Mouse (Mus musculus) MEL (cell line): Measurements from ENCODE around the gene Wdr64. TPM values are rescaled to one million over a fixed set of nuclear protein-coding genes. Genes with fewer than 3 reads are reported as not detected.
A peak's percentile ranks its signal among the peaks of the same experiment; 100 is the strongest.

Source experiments
- DNase-seq: peaks from one replicate; pipeline ENCODE4 v3.0.0; 2011; ENCODE audit warnings: low read depth, low spot score
- H3K27ac ChIP-seq: 2 replicates; pipeline ENCODE4 v1.5.1; 2012; ENCODE audit warnings: low read depth, mild to moderate bottlenecking, control low read depth, low read length, moderate library complexity; ENCODE audit not compliant: control insufficient read depth
- H3K27me3 ChIP-seq, 2 experiments: fragments of 150-350 bp in 1 of 2; sonication (generic) in 1 of 2; 2 replicates each; pipeline ENCODE4 v1.6.1; 2012; ENCODE audit warnings: low read length in 2 of 2, mild to moderate bottlenecking in 2 of 2, improper control_type of control experiment in 1 of 2, moderate library complexity in 1 of 2; ENCODE audit not compliant: insufficient read depth in 2 of 2, control insufficient read depth in 1 of 2
- H3K36me3 ChIP-seq, 2 experiments: 2 replicates each; pipeline ENCODE4 v1.6.1; 2012 to 2014; ENCODE audit warnings: low read length in 2 of 2, improper control_type of control experiment in 1 of 2, inconsistent platforms in 1 of 2, mild to moderate bottlenecking in 1 of 2; ENCODE audit not compliant: insufficient read depth in 2 of 2, control insufficient read depth in 1 of 2
- H3K4me1 ChIP-seq, 2 experiments: fragments of 150-350 bp in 1 of 2; sonication (generic) in 1 of 2; 2 replicates each; pipeline ENCODE4 v1.6.1; 2012; ENCODE audit warnings: low read length in 2 of 2, improper control_type of control experiment in 1 of 2, mild to moderate bottlenecking in 1 of 2; ENCODE audit not compliant: insufficient read depth in 2 of 2, control insufficient read depth in 1 of 2
- H3K4me3 ChIP-seq, 2 experiments: fragments of 150-350 bp in 1 of 2; sonication (generic) in 1 of 2; 2 replicates each; pipeline ENCODE4 v1.5.1; 2012; ENCODE audit warnings: low read depth in 2 of 2, low read length in 2 of 2, mild to moderate bottlenecking in 2 of 2, moderate library complexity in 2 of 2, control low read depth in 1 of 2, improper control_type of control experiment in 1 of 2; ENCODE audit not compliant: control insufficient read depth in 1 of 2, insufficient read depth in 1 of 2
- H3K79me2 ChIP-seq: 2 replicates; pipeline ENCODE4 v1.6.1; 2012; ENCODE audit warnings: mild to moderate bottlenecking, low read length, moderate library complexity; ENCODE audit not compliant: control insufficient read depth, poor library complexity, insufficient read depth
- H3K9ac ChIP-seq: 2 replicates; pipeline ENCODE4 v1.6.1; 2012; ENCODE audit warnings: low read depth, mild to moderate bottlenecking, control low read depth, low read length, moderate library complexity; ENCODE audit not compliant: control insufficient read depth, poor library complexity, severe bottlenecking
- H3K9me3 ChIP-seq: fragments of 150-350 bp; sonication (generic); replicated peaks from 2 replicates; pipeline ENCODE4 v1.6.1; 2012; ENCODE audit warnings: mild to moderate bottlenecking, low read length, improper control_type of control experiment, moderate library complexity; ENCODE audit not compliant: insufficient read depth
- BHLHE40 ChIP-seq: IDR thresholded peaks from 2 replicates; pipeline ENCODE4 v1.6.1; 2012; ENCODE audit warnings: low read depth, mild to moderate bottlenecking, inconsistent platforms, low read length, improper control_type of control experiment, borderline replicate concordance
- CHD2 ChIP-seq: IDR thresholded peaks from 2 replicates; pipeline ENCODE4 v1.6.1; 2011; ENCODE audit warnings: low read length, improper control_type of control experiment
- CTCF ChIP-seq, 3 experiments: IDR thresholded peaks in 2 of 3; conservative IDR thresholded peaks in 1 of 3; 2 replicates each; pipeline ENCODE4 v1.5.1; 2011 to 2012; ENCODE audit warnings: low read length in 3 of 3, low read depth in 2 of 3, mild to moderate bottlenecking in 2 of 3, improper control_type of control experiment in 1 of 3, inconsistent platforms in 1 of 3, mixed read lengths in 1 of 3, moderate library complexity in 1 of 3; ENCODE audit not compliant: control insufficient read depth in 1 of 3, insufficient read depth in 1 of 3, poor library complexity in 1 of 3, severe bottlenecking in 1 of 3
- E2F4 ChIP-seq: IDR thresholded peaks from 2 replicates; pipeline ENCODE4 v1.6.1; 2011; ENCODE audit warnings: low read depth, low read length, improper control_type of control experiment, borderline replicate concordance
- EP300 ChIP-seq, 2 experiments: IDR thresholded peaks; 2 replicates each; pipeline ENCODE4 v1.6.1; 2011; ENCODE audit warnings: improper control_type of control experiment in 2 of 2, low read length in 2 of 2, low read depth in 1 of 2, mild to moderate bottlenecking in 1 of 2
- ETS1 ChIP-seq: IDR thresholded peaks from 2 replicates; pipeline ENCODE4 v1.6.1; 2012; ENCODE audit warnings: low read depth, mild to moderate bottlenecking, inconsistent platforms, low read length, improper control_type of control experiment, moderate library complexity
- GATA1 ChIP-seq: IDR thresholded peaks from 2 replicates; pipeline ENCODE4 v1.6.1; 2011; ENCODE audit warnings: low read depth, low read length, improper control_type of control experiment
- HCFC1 ChIP-seq: IDR thresholded peaks from 2 replicates; pipeline ENCODE4 v1.6.1; 2012; ENCODE audit warnings: low read depth, mild to moderate bottlenecking, inconsistent platforms, low read length, improper control_type of control experiment, moderate library complexity
- KAT2A ChIP-seq: conservative IDR thresholded peaks from 2 replicates; pipeline ENCODE4 v1.6.1; 2012; ENCODE audit warnings: low read depth, low read length, improper control_type of control experiment, inconsistent platforms
- MAX ChIP-seq: IDR thresholded peaks from 2 replicates; pipeline ENCODE4 v1.6.1; 2011; ENCODE audit warnings: low read length, improper control_type of control experiment
- MAZ ChIP-seq: IDR thresholded peaks from 2 replicates; pipeline ENCODE4 v1.6.1; 2012; ENCODE audit warnings: low read depth, mild to moderate bottlenecking, inconsistent platforms, low read length, improper control_type of control experiment
- MEF2A ChIP-seq: IDR thresholded peaks from 2 replicates; pipeline ENCODE4 v1.6.1; 2014; ENCODE audit warnings: low read depth, mild to moderate bottlenecking, inconsistent platforms, low read length, improper control_type of control experiment; ENCODE audit not compliant: poor library complexity, insufficient replicate concordance, severe bottlenecking; ENCODE audit errors: extremely low read depth
- MYB ChIP-seq: IDR thresholded peaks from 2 replicates; pipeline ENCODE4 v1.6.1; 2011; ENCODE audit warnings: mild to moderate bottlenecking, low read depth, low read length, improper control_type of control experiment
- MYC ChIP-seq: IDR thresholded peaks from 2 replicates; pipeline ENCODE4 v1.6.1; 2011; ENCODE audit warnings: low read depth, mild to moderate bottlenecking, low read length, improper control_type of control experiment, moderate library complexity
- RAD21 ChIP-seq: IDR thresholded peaks from 2 replicates; pipeline ENCODE4 v1.6.1; 2011; ENCODE audit warnings: mild to moderate bottlenecking, low read depth, low read length, improper control_type of control experiment
- RCOR1 ChIP-seq: IDR thresholded peaks from 2 replicates; pipeline ENCODE4 v1.6.1; 2012; ENCODE audit warnings: low read depth, mild to moderate bottlenecking, inconsistent platforms, low read length, improper control_type of control experiment
- SMC3 ChIP-seq: IDR thresholded peaks from 2 replicates; pipeline ENCODE4 v1.6.1; 2011; ENCODE audit warnings: low read depth, low read length, improper control_type of control experiment
- TAL1 ChIP-seq: IDR thresholded peaks from 2 replicates; pipeline ENCODE4 v1.6.1; 2012; ENCODE audit warnings: mild to moderate bottlenecking, inconsistent platforms, low read length, moderate library complexity, mixed read lengths
- TCF12 ChIP-seq: IDR thresholded peaks from 2 replicates; pipeline ENCODE4 v1.6.1; 2014; ENCODE audit warnings: low read depth, mild to moderate bottlenecking, inconsistent platforms, low read length, improper control_type of control experiment, moderate library complexity
- UBTF ChIP-seq: IDR thresholded peaks from 2 replicates; pipeline ENCODE4 v1.6.1; 2012; ENCODE audit warnings: low read depth, mild to moderate bottlenecking, inconsistent platforms, low read length, improper control_type of control experiment, moderate library complexity, borderline replicate concordance; ENCODE audit not compliant: insufficient read depth
- ZKSCAN1 ChIP-seq: IDR thresholded peaks from 2 replicates; pipeline ENCODE4 v1.6.1; 2012; ENCODE audit warnings: low read depth, mild to moderate bottlenecking, inconsistent platforms, low read length, improper control_type of control experiment, moderate library complexity
- ZNF384 ChIP-seq: IDR thresholded peaks from 2 replicates; pipeline ENCODE4 v1.6.1; 2012; ENCODE audit warnings: low read depth, mild to moderate bottlenecking, inconsistent platforms, low read length, improper control_type of control experiment
- polyA plus RNA-seq, 2 experiments: library from polyadenylated mRNA; stranded (reverse) in 1 of 2; unstranded in 1 of 2; fragments of >175 nt in 1 of 2; fragments of >200 nt in 1 of 2; gene quantifications; 2 replicates each; pipeline versions ENCODE4 v1.2.1 to v1.2.4; 2012; ENCODE audit warnings: low replicate concordance in 2 of 2, low read depth in 1 of 2; ENCODE audit not compliant: insufficient read length in 2 of 2, insufficient read depth in 1 of 2, missing spikeins in 1 of 2
- total RNA-seq: library from RNA; depleted of rRNA; stranded (reverse); fragments of 300-350 nt; gene quantifications from 2 replicates; pipeline ENCODE4 v1.2.3, GENCODE M21; 2012

Gene Wdr64
- total and polyA plus RNA-seq, 3 experiments, result 0.31 TPM; not detected in 2

DNA sequence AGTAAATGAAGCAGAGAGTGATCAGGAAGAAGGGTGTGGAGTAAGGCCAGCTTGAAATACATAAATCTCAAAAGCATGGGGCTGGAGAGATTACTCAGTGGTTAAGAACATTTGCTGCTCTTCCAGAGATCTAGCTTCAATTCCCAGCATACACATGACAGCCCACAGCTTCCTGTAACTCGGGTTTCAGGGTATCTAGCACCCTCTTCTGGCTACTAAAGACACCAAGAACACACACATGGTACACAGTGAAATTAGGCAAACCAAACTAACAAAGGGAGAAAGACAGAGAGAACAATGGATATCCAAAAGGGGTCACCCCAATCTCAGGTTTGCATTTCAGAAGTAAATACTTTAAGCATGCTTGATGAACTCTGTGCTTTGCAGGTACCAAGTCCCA, 113.2 kb downstream of the Wdr64 start:
- H3K4me1 ChIP-seq, result no peaks in the 10 kb centered on the region
- H3K9ac ChIP-seq, result no peak overlapping the region
- TF ChIP-seq RAD21 (peak; percentile 36), CTCF (IDR thresholded peaks at IDR 0.05 in 2 of 3, conservative IDR thresholded peaks at IDR 0.05 in 1 of 3; ENCODE audit: control insufficient read depth in 1 of 3, insufficient read depth in 1 of 3, low read depth in 2 of 3, low read length in 3 of 3, poor library complexity in 1 of 3, severe bottlenecking in 1 of 3) (peak in 1 of 3 experiments; percentile 45; a peak in 2 of 6 replicates), MAZ (no peak), SMC3 (0 out of 2 replicates have a peak, but pooled peaks have one; percentile 35)
- H3K27me3 ChIP-seq, result no peaks in the 10 kb centered on the region
- no peaks in the 10 kb centered on the region for H3K9me3 ChIP-seq
- no peak overlapping the region for H3K4me3 ChIP-seq
- no peak overlapping the region for H3K27ac ChIP-seq
- no peaks in the 10 kb centered on the region for H3K79me2 ChIP-seq
- peak; percentile 18 for DNase-seq
- no peaks in the 10 kb centered on the region for H3K36me3 ChIP-seq

DNA sequence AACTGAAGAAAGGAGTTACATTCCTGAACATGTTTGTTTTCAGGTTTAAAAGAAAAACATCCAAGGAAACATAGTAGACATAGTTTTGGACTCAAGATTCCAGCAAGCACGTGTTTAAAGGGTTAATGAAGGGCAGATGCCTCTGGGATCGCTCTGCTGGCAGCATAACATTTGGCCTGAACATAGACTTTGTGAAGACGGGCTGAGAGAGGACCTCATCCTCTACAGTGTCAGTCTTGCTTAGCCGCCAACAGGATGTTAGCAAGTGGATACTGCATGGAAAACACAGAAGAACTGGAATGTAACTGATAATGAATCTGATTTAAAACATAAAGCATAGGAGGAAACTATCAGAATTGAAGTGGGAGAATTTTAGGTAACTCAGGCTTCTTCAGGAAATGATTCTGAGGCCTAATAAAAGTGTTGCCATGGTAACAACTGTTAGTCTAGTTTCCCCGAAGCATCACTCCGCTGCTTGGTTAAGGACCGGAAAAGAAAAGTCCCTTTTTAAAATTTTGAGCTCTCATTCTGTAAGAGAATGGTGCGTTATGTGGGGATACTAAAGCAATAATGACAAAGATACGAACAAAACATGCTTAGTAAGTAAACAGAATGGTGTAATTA, 125.5 kb downstream of the Wdr64 start:
- DNase-seq, result no peak

DNA sequence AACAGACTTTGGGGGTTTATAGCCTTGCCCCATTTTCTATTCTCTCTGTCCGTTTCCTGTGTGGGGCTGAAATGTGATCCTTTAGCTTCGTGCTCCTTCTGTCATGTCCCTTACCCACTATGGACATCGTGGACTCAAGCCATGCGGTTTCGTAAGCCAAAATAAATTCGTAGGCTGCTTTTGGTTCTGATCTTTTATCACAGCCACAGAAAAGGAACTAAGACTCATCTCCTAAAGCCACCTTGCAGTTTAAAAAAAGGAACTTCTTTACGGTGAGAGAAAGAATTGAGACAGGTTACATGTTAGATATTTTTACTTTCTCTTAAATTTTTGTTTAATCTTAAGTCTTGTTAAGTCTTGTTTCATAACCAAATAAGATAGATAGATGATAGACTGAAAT, 130.1 kb downstream of the Wdr64 start:
- Histone ChIP-seq H3K4me1 (peaks cover 0 to 8% of the 10 kb centered on the region in 2 experiments; a peak in 2 of 4 replicates), H3K9me3 (no peaks in the 10 kb centered on the region), H3K9ac (no peak overlapping the region), H3K4me3 (peak overlapping the region in 1 of 2 experiments; percentile 14; a peak in 1 of 4 replicates), H3K36me3 (peaks cover 0 to 16% of the 10 kb centered on the region in 2 experiments; a peak in 2 of 4 replicates), H3K27ac (peak overlapping the region; percentile 70), H3K79me2 (no peaks in the 10 kb centered on the region), H3K27me3 (no peaks in the 10 kb centered on the region)
- peak; percentile 91 for TF ChIP-seq MAX
- peak; percentile 51; the same call in 1 of the 2 replicates for TF ChIP-seq RCOR1
- TF ChIP-seq EP300 (IDR thresholded peaks at IDR 0.05; ENCODE audit: low read depth in 1 of 2, low read length in 2 of 2), result peak; percentile 91
- TF ChIP-seq TAL1, result peak; percentile 63
- TF ChIP-seq MEF2A, result no peak
- TF ChIP-seq MYB, result no peak
- no peak for TF ChIP-seq ZNF384
- TF ChIP-seq CHD2, result no peak
- peak; percentile 74; the same call in 1 of the 2 replicates for TF ChIP-seq TCF12
- no peak for TF ChIP-seq BHLHE40
- peak; percentile 45; the same call in 1 of the 2 replicates for TF ChIP-seq E2F4
- TF ChIP-seq ZKSCAN1, result 0 out of 2 replicates have a peak, but pooled peaks have one; percentile 36
- no peak for TF ChIP-seq UBTF
- TF ChIP-seq SMC3, result no peak
- 0 out of 2 replicates have a peak, but pooled peaks have one; percentile 57 for TF ChIP-seq ETS1
- TF ChIP-seq MYC, result peak; percentile 69; the same call in 1 of the 2 replicates
- peak; percentile 83 for TF ChIP-seq GATA1
- DNase-seq, result peak; percentile 71

More for the DNA sequence above, 125.5 kb downstream of the Wdr64 start:
- no peak overlapping the region for H3K9ac ChIP-seq
- no peaks in the 10 kb centered on the region for H3K79me2 ChIP-seq
- no peaks in the 10 kb centered on the region for H3K27me3 ChIP-seq
- peaks cover 0 to 3% of the 10 kb centered on the region in 2 experiments; a peak in 2 of 4 replicates for H3K36me3 ChIP-seq
- H3K27ac ChIP-seq, result no peak overlapping the region
- no peaks in the 10 kb centered on the region for H3K9me3 ChIP-seq
- TF ChIP-seq MAX (no peak), KAT2A (no peak), TAL1 (no peak), HCFC1 (no peak)
- H3K4me1 ChIP-seq, result peaks cover 0 to 2% of the 10 kb centered on the region in 2 experiments; a peak in 1 of 4 replicates
- H3K4me3 ChIP-seq, result no peak overlapping the region
